Mouse (Mus musculus): Measurements from ENCODE around the gene Dnajc2. TPM values are rescaled to one million over a fixed set of nuclear protein-coding genes. Genes with fewer than 3 reads are reported as not detected.

Gene Dnajc2
- polyA plus RNA-seq (2015; fragmentation: Nextera tagmentation; extraction: Ambion mirVana), result 46.8 and 51.9 TPM in 2 replicates

GRCm38 (mm10) chr5:21785053-21785452 lies at the start of gene Dnajc2, which contains the start of gene Psmc2:
Dnajc2 (minus strand) TSS chr5:21785251.
Psmc2 (plus strand) TSS chr5:21785283.
- Histone ChIP-seq H3K4me2 (peak within 1 kb of the TSS; percentile 96), H3K36me3 (peaks cover 43% of the 10 kb centered on the region), H3K4me3 (peak within 1 kb of the TSS; percentile 98), H3K9me3 (no peaks in the 10 kb centered on the region), H3K4me1 (peaks cover 26% of the 10 kb centered on the region), H3K27me3 (replicated peaks) (no peaks in the 10 kb centered on the region), H3K9ac (peak within 1 kb of the TSS; percentile 96), H3K27ac (replicated peaks) (peak within 1 kb of the TSS; percentile 86)
- WGBS, result under 1% methylated on average over 37 of the region's 37 CpGs
- peak; percentile 89 for ATAC-seq (ENCODE audit: extremely low read depth, insufficient number of reproducible peaks, low FRiP score, low TSS enrichment)

DNA sequence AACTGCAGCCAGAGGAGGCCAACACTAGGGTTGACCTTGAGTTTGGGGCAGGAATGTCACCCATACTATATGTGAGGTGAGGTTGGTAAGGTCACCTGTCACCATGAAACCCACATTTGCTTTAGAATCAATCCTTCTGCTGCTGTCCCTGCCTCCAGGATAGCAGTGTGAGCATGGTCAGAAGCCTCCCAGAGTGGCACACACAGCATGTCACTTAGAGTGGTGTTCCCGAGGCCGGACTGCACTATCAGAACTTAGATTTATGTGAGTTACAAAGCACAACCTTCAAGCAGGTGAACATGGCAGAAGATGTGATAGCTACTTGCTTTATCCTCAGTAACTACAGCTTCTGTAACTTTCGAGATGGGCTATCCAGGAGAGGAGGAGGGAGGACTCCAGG lies 46.7 kb upstream of the Dnajc2 start:
- Histone ChIP-seq H3K27me3 (replicated peaks) (no peaks in the 10 kb centered on the region), H3K36me3 (no peaks in the 10 kb centered on the region), H3K9me3 (no peaks in the 10 kb centered on the region), H3K4me1 (no peaks in the 10 kb centered on the region), H3K4me3 (no peak overlapping the region), H3K9ac (no peak overlapping the region), H3K4me2 (no peak overlapping the region), H3K27ac (replicated peaks) (no peak overlapping the region)
- ATAC-seq (ENCODE audit: extremely low read depth, insufficient number of reproducible peaks, low FRiP score, low TSS enrichment), result no peak
- WGBS, result 61% methylated on average over 3 of the region's 3 CpGs

DNA sequence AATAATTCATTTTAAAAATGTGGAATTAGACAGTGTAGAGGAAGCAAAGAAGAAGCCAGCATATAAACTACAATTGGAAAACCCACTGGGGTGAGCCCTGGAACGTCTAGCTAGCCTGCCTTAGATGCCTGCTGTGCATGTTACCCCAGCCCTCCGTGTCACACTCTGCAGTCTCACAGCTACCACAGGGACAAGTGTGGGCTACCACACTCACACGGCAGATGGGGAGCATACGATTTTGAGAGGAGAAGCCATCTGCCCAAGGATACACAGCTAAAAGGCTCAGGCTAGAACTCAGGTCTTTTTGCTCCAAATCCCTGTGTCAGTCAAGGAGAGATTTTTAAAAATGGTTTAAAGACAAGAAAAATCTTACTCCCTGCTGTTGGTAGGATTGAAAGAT lies 43.8 kb upstream of the Dnajc2 start:
- Histone ChIP-seq H3K4me3 (no peak overlapping the region), H3K27ac (replicated peaks) (no peak overlapping the region), H3K9me3 (no peaks in the 10 kb centered on the region), H3K4me1 (no peaks in the 10 kb centered on the region), H3K4me2 (no peak overlapping the region), H3K36me3 (no peaks in the 10 kb centered on the region), H3K27me3 (replicated peaks) (no peaks in the 10 kb centered on the region), H3K9ac (no peak overlapping the region)
- 49% methylated on average over 4 of the region's 4 CpGs for WGBS
- no peak for ATAC-seq (ENCODE audit: extremely low read depth, insufficient number of reproducible peaks, low FRiP score, low TSS enrichment)

- Histone ChIP-seq H3K9ac (no peak overlapping the region), H3K4me2 (no peak overlapping the region), H3K4me1 (no peaks in the 10 kb centered on the region), H3K9me3 (no peaks in the 10 kb centered on the region), H3K27ac (replicated peaks) (no peak overlapping the region), H3K36me3 (no peaks in the 10 kb centered on the region), H3K27me3 (replicated peaks) (no peaks in the 10 kb centered on the region), H3K4me3 (no peak overlapping the region)
- ATAC-seq (ENCODE audit: extremely low read depth, insufficient number of reproducible peaks, low FRiP score, low TSS enrichment), result no peak
- WGBS, result 12% methylated on average over 6 of the region's 6 CpGs
Measured at GRCm38 (mm10) chr5:21827643-21828042, 42.6 kb upstream of the Dnajc2 start.

DNA sequence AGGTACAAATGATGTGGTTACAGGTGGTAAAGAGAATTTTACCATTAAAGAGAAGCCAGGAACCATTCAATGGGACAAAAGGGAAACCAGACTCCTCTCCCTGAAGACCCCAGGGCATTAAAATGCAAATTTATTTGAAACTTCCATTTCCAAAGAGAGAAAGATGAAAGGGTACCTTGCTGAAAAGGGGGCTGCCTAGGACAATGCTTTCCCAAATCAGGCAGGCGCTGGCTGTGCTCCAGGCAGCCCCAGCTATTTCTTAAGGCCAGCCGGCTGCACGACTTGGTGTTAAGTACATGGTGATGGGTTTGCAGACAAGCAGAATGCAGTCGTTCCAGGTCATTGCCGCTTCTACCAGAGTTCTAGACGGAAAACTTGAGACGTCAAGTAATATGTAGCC lies 41.3 kb upstream of the Dnajc2 start:
- no peak overlapping the region for H3K4me3 ChIP-seq
- H3K9ac ChIP-seq, result no peak overlapping the region
- no peak for ATAC-seq (ENCODE audit: extremely low read depth, insufficient number of reproducible peaks, low FRiP score, low TSS enrichment)
- H3K36me3 ChIP-seq, result no peaks in the 10 kb centered on the region
- H3K4me1 ChIP-seq, result no peaks in the 10 kb centered on the region
- no peaks in the 10 kb centered on the region for H3K9me3 ChIP-seq
- no peaks in the 10 kb centered on the region for H3K27me3 ChIP-seq (replicated peaks)
- no peak overlapping the region for H3K27ac ChIP-seq (replicated peaks)
- 46% methylated on average over 7 of the region's 7 CpGs for WGBS
- H3K4me2 ChIP-seq, result no peak overlapping the region

DNA sequence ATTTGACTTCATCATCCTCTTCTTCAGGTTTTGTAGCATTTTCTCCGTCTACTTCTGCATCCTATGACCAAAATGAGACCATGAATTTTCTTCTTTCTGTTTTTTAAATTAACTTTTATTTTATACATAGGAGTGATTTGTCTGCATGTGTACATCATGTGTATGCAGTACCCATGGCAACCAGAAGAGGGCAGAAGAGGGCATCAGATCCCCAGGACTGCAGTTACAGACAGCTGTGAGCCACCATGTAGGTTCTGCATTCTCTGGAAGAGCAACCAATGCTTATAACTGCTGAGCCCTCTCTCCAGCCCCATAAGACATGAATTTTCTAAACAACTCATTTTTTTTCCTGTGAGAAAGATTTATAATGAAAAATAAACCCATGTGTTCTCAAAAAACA lies 28.9 kb upstream of the Dnajc2 start:
- no peak overlapping the region for H3K27ac ChIP-seq (replicated peaks)
- H3K9ac ChIP-seq, result no peak overlapping the region
- no peaks in the 10 kb centered on the region; the same call in 1 of the 2 replicates for H3K9me3 ChIP-seq
- H3K4me2 ChIP-seq, result no peak overlapping the region
- no peaks in the 10 kb centered on the region for H3K27me3 ChIP-seq (replicated peaks)
- H3K4me1 ChIP-seq, result no peaks in the 10 kb centered on the region
- no peaks in the 10 kb centered on the region for H3K36me3 ChIP-seq
- 50% methylated on average over 1 of the region's 1 CpGs for WGBS
- no peak for ATAC-seq (ENCODE audit: extremely low read depth, insufficient number of reproducible peaks, low FRiP score, low TSS enrichment)
- no peak overlapping the region for H3K4me3 ChIP-seq

DNA sequence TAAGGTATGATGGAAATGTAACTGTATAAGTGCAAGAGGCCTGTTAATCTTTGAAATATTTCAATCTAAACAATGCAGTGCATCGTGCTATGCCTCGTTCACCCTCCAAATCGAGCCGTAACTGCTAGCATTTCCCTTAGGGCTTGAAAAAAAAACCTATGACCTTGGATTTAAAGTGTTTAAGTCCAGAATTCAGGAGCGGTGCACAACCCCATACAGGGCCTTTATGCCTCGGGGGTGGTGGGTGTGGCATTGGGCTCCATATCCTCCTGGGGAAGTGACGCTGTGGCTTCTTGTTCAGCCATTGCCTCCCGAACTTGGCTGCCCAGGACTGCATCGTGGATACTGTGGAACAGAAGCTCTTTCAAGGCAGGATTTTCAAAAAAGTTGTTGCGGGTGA lies 25.9 kb upstream of the Dnajc2 start:
- Histone ChIP-seq H3K4me3 (no peak overlapping the region), H3K9ac (no peak overlapping the region), H3K9me3 (no peaks in the 10 kb centered on the region; the same call in 1 of the 2 replicates), H3K27ac (replicated peaks) (no peak overlapping the region), H3K4me2 (no peak overlapping the region), H3K27me3 (replicated peaks) (no peaks in the 10 kb centered on the region), H3K4me1 (no peaks in the 10 kb centered on the region), H3K36me3 (no peaks in the 10 kb centered on the region)
- no peak for ATAC-seq (ENCODE audit: extremely low read depth, insufficient number of reproducible peaks, low FRiP score, low TSS enrichment)
- WGBS, result 77% methylated on average over 10 of the region's 10 CpGs

GRCm38 (mm10) chr5:21804837-21805236 lies 19.8 kb upstream of the Dnajc2 start:
- 30% methylated on average over 4 of the region's 4 CpGs for WGBS
- Histone ChIP-seq H3K9ac (no peak overlapping the region), H3K36me3 (peaks cover 47% of the 10 kb centered on the region), H3K4me2 (no peak overlapping the region), H3K9me3 (no peaks in the 10 kb centered on the region), H3K27me3 (replicated peaks) (no peaks in the 10 kb centered on the region), H3K27ac (replicated peaks) (no peak overlapping the region), H3K4me1 (no peaks in the 10 kb centered on the region), H3K4me3 (no peak overlapping the region)
- ATAC-seq (ENCODE audit: extremely low read depth, insufficient number of reproducible peaks, low FRiP score, low TSS enrichment), result no peak

DNA sequence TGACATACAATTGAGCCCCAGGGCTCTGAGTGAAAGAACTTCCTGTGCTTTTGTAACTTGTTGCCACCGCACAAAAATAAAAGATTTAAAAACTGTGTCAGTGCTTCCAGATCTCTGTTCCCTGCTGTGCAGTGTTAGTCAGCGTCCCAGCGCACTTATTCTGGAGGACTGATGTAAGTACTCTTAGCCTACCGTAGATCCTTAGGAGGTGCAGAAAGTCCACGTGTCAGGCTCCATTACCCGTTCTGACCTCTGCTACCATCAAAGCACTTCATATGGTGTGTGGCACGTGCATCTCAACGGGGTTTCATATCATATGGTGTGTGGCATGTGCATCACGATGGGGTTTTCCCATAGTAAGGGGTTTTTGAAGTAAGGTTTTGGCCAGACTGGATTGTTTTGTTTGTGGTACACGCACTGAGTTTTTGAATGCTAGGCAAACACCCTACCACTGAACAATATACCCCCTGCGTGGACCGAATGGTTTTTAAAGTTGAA lies 18.7 kb upstream of the Dnajc2 start:
- no peak for ATAC-seq (ENCODE audit: extremely low read depth, insufficient number of reproducible peaks, low FRiP score, low TSS enrichment)
- Histone ChIP-seq H3K9me3 (no peaks in the 10 kb centered on the region), H3K9ac (no peak overlapping the region), H3K4me2 (no peak overlapping the region), H3K27ac (replicated peaks) (no peak overlapping the region), H3K4me1 (no peaks in the 10 kb centered on the region), H3K4me3 (no peak overlapping the region), H3K36me3 (peaks cover 56% of the 10 kb centered on the region), H3K27me3 (replicated peaks) (no peaks in the 10 kb centered on the region)
- 91% methylated on average over 12 of the region's 12 CpGs for WGBS

- ATAC-seq (ENCODE audit: extremely low read depth, insufficient number of reproducible peaks, low FRiP score, low TSS enrichment), result no peak
- H3K9ac ChIP-seq, result no peak overlapping the region
- no peak overlapping the region for H3K4me2 ChIP-seq
- H3K4me1 ChIP-seq, result no peaks in the 10 kb centered on the region
- 89% methylated on average over 9 of the region's 9 CpGs for WGBS
- H3K27ac ChIP-seq (replicated peaks), result no peak overlapping the region
- peaks cover 63% of the 10 kb centered on the region for H3K36me3 ChIP-seq
- no peaks in the 10 kb centered on the region for H3K9me3 ChIP-seq
- H3K27me3 ChIP-seq (replicated peaks), result no peaks in the 10 kb centered on the region
- H3K4me3 ChIP-seq, result no peak overlapping the region
Measured at GRCm38 (mm10) chr5:21802907-21803306, 17.9 kb upstream of the Dnajc2 start.

DNA sequence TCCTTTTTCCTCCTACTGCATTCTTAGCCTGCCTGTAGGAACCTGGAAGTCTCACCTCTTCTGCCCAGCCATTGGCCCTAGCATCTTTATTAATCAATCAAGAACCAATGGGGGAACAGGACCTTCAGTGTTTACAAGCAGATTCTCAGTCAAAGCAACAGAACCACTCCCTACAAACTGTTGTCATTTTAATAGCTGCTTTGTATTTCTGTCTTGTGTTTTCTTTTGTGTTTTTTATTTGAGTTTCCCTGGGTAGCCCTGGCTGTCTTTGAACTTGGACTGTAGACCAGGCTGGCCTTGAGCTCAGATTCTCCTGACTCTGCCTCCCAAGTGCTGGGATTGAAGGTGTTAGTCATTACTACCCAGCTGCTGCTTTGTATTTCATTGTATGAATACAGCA lies 7.1 kb upstream of the Dnajc2 start:
- Histone ChIP-seq H3K9ac (no peak overlapping the region), H3K27me3 (replicated peaks) (no peaks in the 10 kb centered on the region), H3K36me3 (peaks cover 47% of the 10 kb centered on the region), H3K4me2 (no peak overlapping the region), H3K9me3 (no peaks in the 10 kb centered on the region), H3K4me3 (no peak overlapping the region), H3K27ac (replicated peaks) (no peak overlapping the region), H3K4me1 (peaks cover 23% of the 10 kb centered on the region)
- ATAC-seq (ENCODE audit: extremely low read depth, insufficient number of reproducible peaks, low FRiP score, low TSS enrichment), result no peak

DNA sequence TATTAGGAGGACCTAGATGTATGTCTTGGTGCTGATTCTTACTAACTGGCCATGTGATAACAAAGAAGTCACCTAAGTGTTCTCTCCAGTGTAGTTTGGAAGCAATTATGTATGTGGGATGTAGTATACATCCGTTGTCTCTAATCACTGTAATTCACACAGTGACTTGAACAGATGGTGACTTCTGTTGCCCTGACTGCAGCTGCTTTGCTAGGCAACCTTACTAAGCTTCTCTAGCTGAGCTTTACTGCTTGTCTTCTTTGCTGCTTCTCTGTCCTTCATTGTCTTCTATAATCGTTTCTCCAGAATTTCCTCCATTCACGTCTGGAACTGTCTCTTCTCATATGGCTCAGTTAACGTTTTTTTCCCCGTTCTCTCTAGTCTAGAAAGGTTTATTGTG lies 4.0 kb upstream of the Dnajc2 start:
- Histone ChIP-seq H3K9me3 (no peaks in the 10 kb centered on the region), H3K9ac (no peak overlapping the region), H3K27ac (replicated peaks) (no peak overlapping the region), H3K27me3 (replicated peaks) (no peaks in the 10 kb centered on the region), H3K4me3 (no peak overlapping the region), H3K4me2 (no peak overlapping the region), H3K36me3 (peaks cover 26% of the 10 kb centered on the region), H3K4me1 (peaks cover 26% of the 10 kb centered on the region)
- no peak for ATAC-seq (ENCODE audit: extremely low read depth, insufficient number of reproducible peaks, low FRiP score, low TSS enrichment)
- 73% methylated on average over 5 of the region's 5 CpGs for WGBS
